Mouse (Mus musculus) leukemia stem cell, adult 10-12 weeks (primary cell): ENCODE data around the gene Fen1. TPM values are rescaled to one million over a fixed set of nuclear protein-coding genes. Genes with fewer than 3 reads are reported as not detected.

Experiments
- polyA plus RNA-seq: library from polyadenylated mRNA; stranded (reverse); fragments of >175 nt; gene quantifications from 2 replicates; pipeline ENCODE4 v1.2.3, GENCODE M21; 2012; ENCODE audit warnings: low replicate concordance

Gene Fen1
- polyA plus RNA-seq = 34.7 and 79.8 TPM in 2 replicates

DNA sequence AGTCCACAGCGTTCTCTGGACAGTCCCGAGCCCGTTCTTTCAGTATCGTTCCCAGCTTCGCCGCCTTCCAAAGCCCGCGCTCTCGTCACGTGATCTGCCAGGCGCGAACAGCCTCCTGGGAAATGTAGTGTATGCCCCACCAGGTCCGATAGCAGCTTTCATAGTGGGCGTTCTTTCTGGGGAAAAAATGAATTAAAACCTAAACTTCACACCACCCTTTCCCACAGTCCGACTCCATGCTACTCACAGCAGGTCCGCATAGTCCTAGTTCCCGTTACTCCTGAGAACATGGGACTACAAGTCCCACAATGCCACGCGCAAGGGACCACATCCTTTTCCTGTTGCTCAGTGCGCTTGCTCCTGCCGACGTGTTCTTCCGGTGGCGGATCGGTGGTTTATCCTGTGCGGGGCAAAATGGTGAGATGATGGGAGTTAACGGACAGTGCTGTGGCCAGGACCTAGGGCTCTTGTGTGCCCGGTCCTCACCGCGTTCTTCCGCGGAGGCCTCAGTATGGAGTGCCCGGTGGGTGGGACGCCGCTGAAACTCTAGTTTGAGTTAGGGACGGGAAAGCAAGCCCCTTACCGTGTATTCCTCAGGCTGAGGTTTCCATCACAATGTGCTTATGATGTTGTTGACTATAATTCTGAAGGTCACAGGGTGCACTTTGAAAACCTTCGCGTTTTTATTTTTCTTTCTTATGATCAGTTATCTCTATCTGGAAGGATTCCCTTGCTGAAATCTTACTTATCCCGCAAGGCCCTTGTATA is at the start of gene Fen1, which contains the start of gene Tmem258:
Fen1 (minus strand) TSS at position 322 of the 768 bp plus-strand sequence.
Tmem258 (plus strand) TSS at position 167 of the 768 bp plus-strand sequence.

GRCm38 (mm10) chr19:10240654-10241305 is 36.8 kb upstream of the Fen1 start, which contains the start of gene Myrf:
Gene Myrf, minus strand, starts transcription at chr19:10240748.

DNA sequence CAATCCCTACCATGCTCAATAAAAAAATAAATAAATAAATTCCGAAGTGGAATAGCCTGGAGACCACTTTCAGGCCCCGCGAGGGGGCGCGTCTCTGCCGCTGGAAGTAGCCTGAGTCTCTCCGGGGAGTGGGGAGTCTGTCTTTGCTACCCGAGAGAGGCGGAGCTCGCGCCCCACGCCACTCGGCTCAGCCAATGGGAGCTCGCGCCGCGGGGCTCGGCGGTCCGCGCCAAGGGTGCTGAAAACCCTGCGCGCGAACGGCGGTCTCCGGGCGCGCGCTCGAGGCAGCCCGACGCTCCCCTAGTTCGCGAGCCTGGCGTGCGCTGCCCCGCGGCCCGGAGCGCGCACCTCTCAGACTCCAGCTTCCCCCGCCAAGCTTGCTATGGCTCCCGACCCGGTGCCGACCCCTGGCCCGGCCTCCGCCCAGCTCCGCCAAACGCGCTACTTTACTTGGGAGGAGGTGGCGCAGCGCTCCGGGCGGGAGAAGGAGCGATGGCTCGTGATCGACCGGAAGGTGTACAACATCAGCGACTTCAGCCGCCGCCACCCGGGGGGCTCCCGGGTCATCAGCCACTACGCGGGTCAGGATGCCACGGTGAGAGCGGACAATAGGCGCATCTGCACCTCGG is 21.2 kb downstream of the Fen1 start, which contains the start of gene Fads1:
Fads1 (plus strand) TSS at position 219 of the 629 bp plus-strand sequence.

Other genes starting within 250 kb of the Fen1 start
- 22,439 and 22,473 TPM in 2 replicates for gene Fth1, start 223.6 kb downstream of the Fen1 start, polyA plus RNA-seq
- not detected in 2 replicates for gene Best1, start 202.5 kb downstream of the Fen1 start, polyA plus RNA-seq
- gene Rab3il1, start 202.5 kb downstream of the Fen1 start, polyA plus RNA-seq = 87.5 and 239 TPM in 2 replicates
- 221 and 272 TPM in 2 replicates for gene Fads3, start 162.6 kb downstream of the Fen1 start, polyA plus RNA-seq
- gene Fads2, start 102.4 kb downstream of the Fen1 start, polyA plus RNA-seq = 36.5 and 67.5 TPM in 2 replicates
- gene Fads1, start 21.3 kb downstream of the Fen1 start, polyA plus RNA-seq = 81.8 and 109 TPM in 2 replicates
- 8.3 and 10.4 TPM in 2 replicates for gene Tmem258, start 155 bp downstream of the Fen1 start, polyA plus RNA-seq
- gene Myrf, start 36.6 kb upstream of the Fen1 start, polyA plus RNA-seq = 0.20 and 0.39 TPM in 2 replicates
- 0.33 and 0.92 TPM in 2 replicates for gene Dagla, start 100.7 kb upstream of the Fen1 start, polyA plus RNA-seq
- 0.06 and 0.10 TPM in 2 replicates for gene Syt7, start 184.9 kb upstream of the Fen1 start, polyA plus RNA-seq